Comparison of ENCODE assay signal across 17 mouse cellular contexts in genomic region chr4:132542724-132543123, GRCm38 (mm10). TPM values are rescaled to one million over a fixed set of nuclear protein-coding genes. Genes with fewer than 3 reads are reported as not detected.
A peak's percentile ranks its signal among the peaks of the same experiment; 100 is the strongest.
DNase-seq lines count a peak whose midpoint lies in the region; ATAC-seq and TF ChIP-seq lines count a peak whose summit lies in the region.
"Had no signal": no experiment of that assay in that cellular context is flagged by ENCODE, and none has a peak within 500 bp of the region (broad histone marks: within the 10 kb centered on the region; RNA-seq: fewer than 3 reads in every experiment).

No protein-coding gene starts in this region.

- H3K4me2 ChIP-seq in liver, embryonic 14.5 days (ENCODE audit: low read depth) = no peak overlapping the region
- no peak overlapping the region for H3K4me2 ChIP-seq in liver, embryonic 11.5 days
- H3K4me2 ChIP-seq: hindbrain, embryonic 13.5 days; neural tube, embryonic 15.5 days had no signal

- WGBS in liver, embryonic 14.5 days (ENCODE audit: insufficient replicate concordance) = 36% methylated on average over 1 of the region's 1 CpGs
- WGBS in liver, embryonic 11.5 days = 46% methylated on average over 1 of the region's 1 CpGs

- H3K27me3 ChIP-seq in liver, embryonic 14.5 days (ENCODE audit: control insufficient read depth, insufficient read depth, low read length) = no peaks in the 10 kb centered on the region
- no peaks in the 10 kb centered on the region for H3K27me3 ChIP-seq in liver, embryonic 11.5 days (replicated peaks; ENCODE audit: control insufficient read depth, insufficient read depth, low read length)
- H3K27me3 ChIP-seq: hindbrain, embryonic 13.5 days; neural tube, embryonic 15.5 days had no signal

- peaks cover 91% of the 10 kb centered on the region for H3K36me3 ChIP-seq in liver, embryonic 14.5 days (replicated peaks; ENCODE audit: control insufficient read depth, insufficient read depth, low read depth)
- peaks cover 40% of the 10 kb centered on the region for H3K36me3 ChIP-seq in liver, embryonic 11.5 days (ENCODE audit: control insufficient read depth, insufficient read depth, low read length)

- H3K9me3 ChIP-seq in liver, embryonic 14.5 days (ENCODE audit: control insufficient read depth, low read length) = no peaks in the 10 kb centered on the region
- no peaks in the 10 kb centered on the region for H3K9me3 ChIP-seq in liver, embryonic 11.5 days (ENCODE audit: control insufficient read depth, low read length)
- H3K9me3 ChIP-seq: hindbrain, embryonic 13.5 days; neural tube, embryonic 15.5 days had no signal

- no peak for TF ChIP-seq EP300 in liver, embryonic 14.5 days (IDR thresholded peaks at IDR 0.05; ENCODE audit: low read depth)

- DNase-seq in gastrocnemius, adult 18-20 months (ENCODE audit: low spot score) = peak; percentile 35
- no peak for DNase-seq in gastrocnemius, postnatal 4 days (ENCODE audit: low spot score in 2 of 2)
- no peak for DNase-seq in liver, embryonic 14.5 days (ENCODE audit: low read depth in 3 of 3, low spot score in 3 of 3)
- DNase-seq in liver, embryonic 11.5 days (ENCODE audit: low spot score) = no peak
- peak; percentile 72 for DNase-seq in NIH3T3 (ENCODE audit: low read depth)
- DNase-seq in skeletal muscle tissue, adult 2 months (ENCODE audit: low read depth, low spot score) = peak; percentile 55
- DNase-seq in thymus, postnatal 0 days (ENCODE audit: low spot score) = no peak
- DNase-seq in natural killer cell, adult 2 months (ENCODE audit: low spot score in 2 of 2) = no peak
- DNase-seq: cerebellum, adult 11 months; kidney, postnatal 25 days; lung, adult 18-20 months; thymus, postnatal 25 days had no signal

- no peaks in the 10 kb centered on the region; a peak in 1 of 4 replicates for H3K4me1 ChIP-seq in liver, embryonic 14.5 days (replicated peaks; ENCODE audit: control insufficient read depth in 2 of 2, insufficient read depth in 2 of 2, low read length in 1 of 2)
- H3K4me1 ChIP-seq in liver, embryonic 11.5 days (replicated peaks; ENCODE audit: control insufficient read depth, insufficient read depth, low read length) = peaks cover 4% of the 10 kb centered on the region

- H3K4me3 ChIP-seq in liver, embryonic 14.5 days (ENCODE audit: insufficient read depth in 1 of 2, low read depth in 2 of 2, low read length in 2 of 2) = no peak overlapping the region
- no peak overlapping the region for H3K4me3 ChIP-seq in liver, embryonic 11.5 days (ENCODE audit: low read depth, low read length)
- H3K4me3 ChIP-seq: hindbrain, embryonic 13.5 days; neural tube, embryonic 15.5 days had no signal

- ATAC-seq in liver, embryonic 14.5 days (ENCODE audit: insufficient read depth) = no peak
- ATAC-seq in liver, embryonic 11.5 days (replicated peaks; ENCODE audit: low FRiP score) = no peak
- ATAC-seq: activated CD4-positive, CD25-positive, alpha-beta regulatory T cell, adult 4 months; forebrain, embryonic 14.5 days; intestine, embryonic 16.5 days had no signal

- H3K9ac ChIP-seq in liver, embryonic 14.5 days (replicated peaks) = no peak overlapping the region
- H3K9ac ChIP-seq in liver, embryonic 11.5 days (ENCODE audit: low read depth, low read length) = no peak overlapping the region
- H3K9ac ChIP-seq: hindbrain, embryonic 13.5 days; neural tube, embryonic 15.5 days had no signal

- no peak overlapping the region; the same call in 1 of the 2 replicates for H3K27ac ChIP-seq in liver, embryonic 14.5 days
- H3K27ac ChIP-seq in liver, embryonic 11.5 days (ENCODE audit: low read depth, low read length) = no peak overlapping the region; the same call in 1 of the 2 replicates
- H3K27ac ChIP-seq: hindbrain, embryonic 13.5 days; neural tube, embryonic 15.5 days had no signal

- TF ChIP-seq CTCF in liver, embryonic 14.5 days (IDR thresholded peaks at IDR 0.05; ENCODE audit: low read depth) = peak; percentile 37; the same call in 1 of the 2 replicates

RNA-seq across cellular contexts. Expression of gene Dnajc8, which starts 7.4 kb away (rescaled TPM):
- 10 to 100 TPM; 53.7 to 63.2 TPM for total RNA-seq in gastrocnemius, adult 18-20 months (2021)
- total RNA-seq in gastrocnemius, postnatal 4 days (2021) = 10 to 100 TPM; 71.4 to 79.4 TPM
- polyA plus RNA-seq in liver, embryonic 14.5 days (2012; rRNA removed) = 47.6 and 84.2 TPM in 2 replicates
- polyA plus RNA-seq in liver, embryonic 14.5 days (2014; fragmentation: Nextera tagmentation; extraction: Ambion mirVana) = 109 and 111 TPM in 2 replicates
- 241 and 245 TPM in 2 replicates for polyA plus RNA-seq in liver, embryonic 11.5 days (2014; fragmentation: Nextera tagmentation; extraction: Ambion mirVana)
- 190 and 199 TPM in 2 replicates for polyA plus RNA-seq in thymus, postnatal 0 days (2015; fragmentation: Nextera tagmentation; extraction: Ambion mirVana)

RNA-seq across cellular contexts. Expression of gene Atpif1, which starts 9.3 kb away (rescaled TPM):
- 10 to 100 TPM; 55.5 to 59.0 TPM for total RNA-seq in gastrocnemius, adult 18-20 months (2021)
- 100 to 1,000 TPM; 213 to 218 TPM for total RNA-seq in gastrocnemius, postnatal 4 days (2021)
- 544 and 902 TPM in 2 replicates for polyA plus RNA-seq in liver, embryonic 14.5 days (2012; rRNA removed)
- 1,811 and 1,820 TPM in 2 replicates for polyA plus RNA-seq in liver, embryonic 14.5 days (2014; fragmentation: Nextera tagmentation; extraction: Ambion mirVana)
- 1,813 and 1,952 TPM in 2 replicates for polyA plus RNA-seq in liver, embryonic 11.5 days (2014; fragmentation: Nextera tagmentation; extraction: Ambion mirVana)
- 874 and 945 TPM in 2 replicates for polyA plus RNA-seq in thymus, postnatal 0 days (2015; fragmentation: Nextera tagmentation; extraction: Ambion mirVana)

RNA-seq across cellular contexts. Expression of gene Ptafr, which starts 21.1 kb away (rescaled TPM):
- 1 to 10 TPM in 1 of 2 experiments, under 1 TPM in 1; 0.39 to 1.1 TPM for total RNA-seq in gastrocnemius, adult 18-20 months (2021)
- 1 to 10 TPM; 3.5 to 3.9 TPM for total RNA-seq in gastrocnemius, postnatal 4 days (2021)
- 0.52 and 0.61 TPM in 2 replicates for polyA plus RNA-seq in liver, embryonic 14.5 days (2012; rRNA removed)
- 0.18 and 0.25 TPM in 2 replicates for polyA plus RNA-seq in liver, embryonic 14.5 days (2014; fragmentation: Nextera tagmentation; extraction: Ambion mirVana)
- 0.73 and 0.85 TPM in 2 replicates for polyA plus RNA-seq in liver, embryonic 11.5 days (2014; fragmentation: Nextera tagmentation; extraction: Ambion mirVana)
- 0.96 and 1.5 TPM in 2 replicates for polyA plus RNA-seq in thymus, postnatal 0 days (2015; fragmentation: Nextera tagmentation; extraction: Ambion mirVana)

RNA-seq across cellular contexts. Expression of gene Sesn2, which starts 32.4 kb away (rescaled TPM):
- total RNA-seq in gastrocnemius, adult 18-20 months (2021) = 1 to 10 TPM; 2.1 to 2.5 TPM
- 1 to 10 TPM; 2.0 to 2.8 TPM for total RNA-seq in gastrocnemius, postnatal 4 days (2021)
- polyA plus RNA-seq in liver, embryonic 14.5 days (2012; rRNA removed) = 3.4 TPM in 2 replicates
- polyA plus RNA-seq in liver, embryonic 14.5 days (2014; fragmentation: Nextera tagmentation; extraction: Ambion mirVana) = 3.3 and 4.1 TPM in 2 replicates
- 10.2 and 10.5 TPM in 2 replicates for polyA plus RNA-seq in liver, embryonic 11.5 days (2014; fragmentation: Nextera tagmentation; extraction: Ambion mirVana)
- polyA plus RNA-seq in thymus, postnatal 0 days (2015; fragmentation: Nextera tagmentation; extraction: Ambion mirVana) = 7.3 and 8.0 TPM in 2 replicates

Comparison
In these comparisons a context has a peak if more than half of its experiments do, and no peak if none do; other contexts are left out.
1. DNase-seq: peak in gastrocnemius, adult 18-20 months (single experiment), NIH3T3 (single experiment) and skeletal muscle tissue, adult 2 months (single experiment); none in gastrocnemius, postnatal 4 days (0 of 2), liver, embryonic 14.5 days (0 of 3), liver, embryonic 11.5 days (single experiment), thymus, postnatal 0 days (single experiment) and natural killer cell, adult 2 months (0 of 2).